In genomic region chr10:44528291-44529082, GRCm38 (mm10) we compare ENCODE assay signal across 8 mouse cellular contexts. TPM values are rescaled to one million over a fixed set of nuclear protein-coding genes. Genes with fewer than 3 reads are reported as not detected.
DNase-seq lines count a peak whose midpoint lies in the region; ATAC-seq and TF ChIP-seq lines count a peak whose summit lies in the region.

TSS of gene Prdm1 (minus strand) at chr10:44528501.

- peaks cover 28% of the 10 kb centered on the region for H3K4me1 ChIP-seq in lung, embryonic 15.5 days
- no peaks in the 10 kb centered on the region for H3K4me1 ChIP-seq in cortical plate, adult 2 months (ENCODE audit: control insufficient read depth, insufficient read depth, low read length)
- H3K4me1 ChIP-seq in hindbrain, embryonic 15.5 days (replicated peaks): peaks cover 23% of the 10 kb centered on the region
- H3K4me1 ChIP-seq in midbrain, embryonic 11.5 days (ENCODE audit: control insufficient read depth, insufficient read depth, low read length): peaks cover 10% of the 10 kb centered on the region

- H3K27ac ChIP-seq in lung, embryonic 15.5 days: no peak within 1 kb of the TSS
- H3K27ac ChIP-seq in cortical plate, adult 2 months (ENCODE audit: insufficient read depth, low read length): no peak within 1 kb of the TSS
- H3K27ac ChIP-seq in hindbrain, embryonic 15.5 days (replicated peaks): no peak within 1 kb of the TSS
- no peak within 1 kb of the TSS for H3K27ac ChIP-seq in midbrain, embryonic 11.5 days (ENCODE audit: low read depth, low read length)

- WGBS in lung, embryonic 15.5 days: 6% methylated on average over 25 of the region's 25 CpGs
- 4% methylated on average over 25 of the region's 25 CpGs for WGBS in hindbrain, embryonic 15.5 days
- WGBS in midbrain, embryonic 11.5 days: 1% methylated on average over 25 of the region's 25 CpGs

- peak within 1 kb of the TSS; percentile 58 for H3K4me3 ChIP-seq in lung, embryonic 15.5 days
- H3K4me3 ChIP-seq in cortical plate, adult 2 months (ENCODE audit: insufficient read depth, low read length): peak within 1 kb of the TSS; percentile 46
- H3K4me3 ChIP-seq in hindbrain, embryonic 15.5 days: peak within 1 kb of the TSS; percentile 47
- peak within 1 kb of the TSS; percentile 53 for H3K4me3 ChIP-seq in midbrain, embryonic 11.5 days (ENCODE audit: low read depth, low read length)

- TF ChIP-seq POLR2A in cortical plate, adult 2 months (IDR thresholded peaks at IDR 0.05; ENCODE audit: extremely low read depth, insufficient read depth, low read length): no peak

- peak within 1 kb of the TSS; percentile 80 for H3K4me2 ChIP-seq in lung, embryonic 15.5 days
- H3K4me2 ChIP-seq in hindbrain, embryonic 15.5 days: peak within 1 kb of the TSS; percentile 77
- H3K4me2 ChIP-seq in midbrain, embryonic 11.5 days: peak within 1 kb of the TSS; percentile 77

- peak within 1 kb of the TSS; percentile 30; the same call in 1 of the 2 replicates for H3K9ac ChIP-seq in lung, embryonic 15.5 days
- H3K9ac ChIP-seq in hindbrain, embryonic 15.5 days: peak within 1 kb of the TSS; percentile 14; the same call in 1 of the 2 replicates
- H3K9ac ChIP-seq in midbrain, embryonic 11.5 days (ENCODE audit: low read length): peak within 1 kb of the TSS; percentile 60; the same call in 1 of the 2 replicates

- no peaks in the 10 kb centered on the region for H3K9me3 ChIP-seq in lung, embryonic 15.5 days
- H3K9me3 ChIP-seq in hindbrain, embryonic 15.5 days: no peaks in the 10 kb centered on the region
- no peaks in the 10 kb centered on the region for H3K9me3 ChIP-seq in midbrain, embryonic 11.5 days (ENCODE audit: control insufficient read depth, low read length)

- no peak for ATAC-seq in lung, embryonic 15.5 days (ENCODE audit: borderline replicate concordance, extremely low read depth, low FRiP score, low TSS enrichment)
- no peak for ATAC-seq in hindbrain, embryonic 15.5 days (ENCODE audit: low FRiP score, low read depth)
- ATAC-seq in midbrain, embryonic 11.5 days (ENCODE audit: low FRiP score): peak; percentile 8

- no peak for TF ChIP-seq CTCF in cortical plate, adult 2 months (IDR thresholded peaks at IDR 0.05; ENCODE audit: extremely low read depth, insufficient read depth, low read length)

- peaks cover 39% of the 10 kb centered on the region for H3K27me3 ChIP-seq in lung, embryonic 15.5 days
- peaks cover 54% of the 10 kb centered on the region for H3K27me3 ChIP-seq in hindbrain, embryonic 15.5 days
- peaks cover 53% of the 10 kb centered on the region for H3K27me3 ChIP-seq in midbrain, embryonic 11.5 days (ENCODE audit: control insufficient read depth, insufficient read depth, low read length)

- no peak for DNase-seq in lung, postnatal 25 days (ENCODE audit: low spot score)
- peak; percentile 95 for DNase-seq in midbrain, embryonic 11.5 days (ENCODE audit: low spot score, missing footprints)
- no peak for DNase-seq in urinary bladder, postnatal 4 days (ENCODE audit: low spot score in 2 of 2)
- no peak for DNase-seq in right cerebral cortex, adult 2 months (ENCODE audit: low spot score in 2 of 2)
- no peak for DNase-seq in retina, postnatal 1 day

- no peaks in the 10 kb centered on the region for H3K36me3 ChIP-seq in lung, embryonic 15.5 days
- H3K36me3 ChIP-seq in hindbrain, embryonic 15.5 days: no peaks in the 10 kb centered on the region
- no peaks in the 10 kb centered on the region for H3K36me3 ChIP-seq in midbrain, embryonic 11.5 days (ENCODE audit: control insufficient read depth, insufficient read depth, low read length)

RNA-seq across cellular contexts. Expression of gene Prdm1, which starts in this region (rescaled TPM):
- 1.6 and 1.7 TPM in 2 replicates for polyA plus RNA-seq in lung, embryonic 15.5 days (2015; fragmentation: Nextera tagmentation; extraction: Ambion mirVana)
- 0.58 and 0.78 TPM in 2 replicates for polyA plus RNA-seq in cortical plate, adult 2 months (2012; rRNA removed)
- polyA plus RNA-seq in hindbrain, embryonic 15.5 days (2015; fragmentation: Nextera tagmentation; extraction: Ambion mirVana): 0.62 TPM in 2 replicates
- 0.83 and 1.1 TPM in 2 replicates for polyA plus RNA-seq in midbrain, embryonic 11.5 days (2014; fragmentation: Nextera tagmentation; extraction: Ambion mirVana)
